Mouse (Mus musculus) embryonic facial prominence, embryonic 13.5 days (tissue): Measurements from ENCODE around the gene Ctns. TPM values are rescaled to one million over a fixed set of nuclear protein-coding genes. Genes with fewer than 3 reads are reported as not detected.

Source experiments
- ATAC-seq: fragments of 200-750 bp; cut with Nextera tagmentation; 2 replicates; pipeline ENCODE4 v1.8.0; 2017; ENCODE audit warnings: low read depth; ENCODE audit not compliant: insufficient number of reproducible peaks, insufficient read depth, low FRiP score, low TSS enrichment
- H3K27ac ChIP-seq: fragments of 300-500 bp; sonication (generic); 2 replicates; pipeline ENCODE4 v1.5.1; 2015; ENCODE audit warnings: moderate library complexity, mild to moderate bottlenecking, inconsistent platforms
- H3K27me3 ChIP-seq: fragments of 300-500 bp; sonication (generic); 2 replicates; pipeline ENCODE4 v1.6.1; 2015; ENCODE audit warnings: mild to moderate bottlenecking, inconsistent platforms
- H3K36me3 ChIP-seq: fragments of 300-500 bp; sonication (generic); 2 replicates; pipeline ENCODE4 v1.6.1; 2015; ENCODE audit warnings: mild to moderate bottlenecking, inconsistent platforms
- H3K4me1 ChIP-seq: fragments of 300-500 bp; sonication (generic); 2 replicates; pipeline ENCODE4 v1.6.1; 2015; ENCODE audit warnings: inconsistent platforms
- H3K4me2 ChIP-seq: fragments of 300-500 bp; sonication (generic); 2 replicates; pipeline ENCODE4 v1.6.1; 2015; ENCODE audit warnings: moderate library complexity, mild to moderate bottlenecking, inconsistent platforms
- H3K4me3 ChIP-seq: fragments of 300-500 bp; sonication (generic); 2 replicates; pipeline ENCODE4 v1.5.1; 2015; ENCODE audit warnings: mild to moderate bottlenecking, inconsistent platforms
- H3K9ac ChIP-seq: fragments of 300-500 bp; sonication (generic); 2 replicates; pipeline ENCODE4 v1.6.1; 2015; ENCODE audit warnings: mild to moderate bottlenecking, inconsistent platforms
- H3K9me3 ChIP-seq: fragments of 300-500 bp; sonication (generic); 2 replicates; pipeline ENCODE4 v1.6.1; 2016; ENCODE audit warnings: inconsistent platforms
- WGBS: fragments of 180-500 bp; shearing (Covaris S2); methylation state at CpG from one replicate; pipeline ENCODE4 v1.1.7; 2015; ENCODE audit warnings: mixed read lengths; 5-methylcytosine and 5-hydroxymethylcytosine counted together
- polyA plus RNA-seq: library from polyadenylated mRNA; unstranded; fragments of >200 nt; fragmentation: Nextera tagmentation; extraction: Ambion mirVana; gene quantifications from 2 replicates; pipeline ENCODE4 v1.2.1, GENCODE M21; 2015

Ctns gene
- polyA plus RNA-seq, 1 experiment from 2014 or later: 23.6 TPM

GRCm38 (mm10) chr11:73193047-73193446 lies 5.8 kb downstream of the Ctns start:
- Histone ChIP-seq H3K27ac (no peak overlapping the region), H3K4me2 (no peak overlapping the region), H3K9ac (no peak overlapping the region), H3K27me3 (no peaks in the 10 kb centered on the region), H3K4me3 (no peak overlapping the region), H3K36me3 (peaks cover 47% of the 10 kb centered on the region), H3K4me1 (peaks cover 8% of the 10 kb centered on the region), H3K9me3 (no peaks in the 10 kb centered on the region)
- WGBS: 72% methylated on average over 6 of the region's 6 CpGs
- no peak for ATAC-seq

- ATAC-seq: no peak
- 90% methylated on average over 6 of the region's 6 CpGs for WGBS
- peaks cover 77% of the 10 kb centered on the region for H3K36me3 ChIP-seq
- no peak overlapping the region for H3K27ac ChIP-seq
- H3K9me3 ChIP-seq: no peaks in the 10 kb centered on the region
- H3K4me1 ChIP-seq: no peaks in the 10 kb centered on the region
- H3K9ac ChIP-seq: no peak overlapping the region
- no peak overlapping the region for H3K4me2 ChIP-seq
- no peak overlapping the region for H3K4me3 ChIP-seq
- H3K27me3 ChIP-seq: no peaks in the 10 kb centered on the region
Observed at GRCm38 (mm10) chr11:73187231-73187630, 11.6 kb downstream of the Ctns start.

- no peak overlapping the region for H3K27ac ChIP-seq
- H3K4me1 ChIP-seq: no peaks in the 10 kb centered on the region
- ATAC-seq: no peak
- no peak overlapping the region for H3K9ac ChIP-seq
- H3K27me3 ChIP-seq: no peaks in the 10 kb centered on the region
- no peak overlapping the region for H3K4me3 ChIP-seq
- no peak overlapping the region for H3K4me2 ChIP-seq
- 93% methylated on average over 10 of the region's 10 CpGs for WGBS
- peaks cover 71% of the 10 kb centered on the region for H3K36me3 ChIP-seq
- H3K9me3 ChIP-seq: no peaks in the 10 kb centered on the region
Observed at GRCm38 (mm10) chr11:73185872-73186615, 12.8 kb downstream of the Ctns start.

- Histone ChIP-seq H3K27me3 (no peaks in the 10 kb centered on the region), H3K4me3 (peak overlapping the region; percentile 98), H3K9me3 (no peaks in the 10 kb centered on the region), H3K4me1 (peaks cover 24% of the 10 kb centered on the region), H3K4me2 (peak overlapping the region; percentile 72), H3K27ac (peak overlapping the region; percentile 94), H3K36me3 (peaks cover 36% of the 10 kb centered on the region), H3K9ac (peak overlapping the region; percentile 95)
- 4% methylated on average over 2 of the region's 2 CpGs for WGBS
- no peak for ATAC-seq
Observed at GRCm38 (mm10) chr11:73177895-73178294, 20.9 kb downstream of the Ctns start.

GRCm38 (mm10) chr11:73177509-73177875 lies 21.4 kb downstream of the Ctns start:
- H3K36me3 ChIP-seq: peaks cover 34% of the 10 kb centered on the region
- H3K4me1 ChIP-seq: peaks cover 27% of the 10 kb centered on the region
- WGBS: under 1% methylated on average over 23 of the region's 28 CpGs
- peak overlapping the region; percentile 95 for H3K9ac ChIP-seq
- H3K27ac ChIP-seq: peak overlapping the region; percentile 94
- no peaks in the 10 kb centered on the region for H3K9me3 ChIP-seq
- H3K4me3 ChIP-seq: peak overlapping the region; percentile 98
- H3K4me2 ChIP-seq: peak overlapping the region; percentile 72
- ATAC-seq: peak; percentile 76
- H3K27me3 ChIP-seq: no peaks in the 10 kb centered on the region

- H3K27me3 ChIP-seq: no peaks in the 10 kb centered on the region
- peak within 1 kb of the TSS; percentile 98 for H3K4me3 ChIP-seq
- ATAC-seq: peak; percentile 98
- peaks cover 34% of the 10 kb centered on the region for H3K4me1 ChIP-seq
- peak within 1 kb of the TSS; percentile 94 for H3K27ac ChIP-seq
- WGBS: under 1% methylated on average over 81 of the region's 81 CpGs
- H3K36me3 ChIP-seq: peaks cover 32% of the 10 kb centered on the region
- no peaks in the 10 kb centered on the region for H3K9me3 ChIP-seq
- H3K4me2 ChIP-seq: peak within 1 kb of the TSS; percentile 72
- peak within 1 kb of the TSS; percentile 95 for H3K9ac ChIP-seq
Observed at GRCm38 (mm10) chr11:73176608-73177508, 22.0 kb downstream of the Ctns start, which contains the start of the genes Emc6 and Tax1bp3. Gene Emc6, minus strand, starts transcription at chr11:73177037. Gene Tax1bp3, plus strand, starts transcription at chr11:73177083.

- Histone ChIP-seq H3K27ac (peak overlapping the region; percentile 94), H3K9ac (peak overlapping the region; percentile 95), H3K9me3 (no peaks in the 10 kb centered on the region), H3K4me2 (peak overlapping the region; percentile 72), H3K27me3 (no peaks in the 10 kb centered on the region), H3K4me1 (peaks cover 34% of the 10 kb centered on the region), H3K4me3 (peak overlapping the region; percentile 98), H3K36me3 (peaks cover 37% of the 10 kb centered on the region)
- 1% methylated on average over 15 of the region's 15 CpGs for WGBS
- ATAC-seq: no peak
Observed at GRCm38 (mm10) chr11:73176186-73176585, 22.7 kb downstream of the Ctns start.

GRCm38 (mm10) chr11:73175612-73176011 lies 23.2 kb downstream of the Ctns start:
- H3K4me1 ChIP-seq: peaks cover 34% of the 10 kb centered on the region
- H3K9me3 ChIP-seq: no peaks in the 10 kb centered on the region
- H3K9ac ChIP-seq: peak overlapping the region; percentile 95
- peak overlapping the region; percentile 98 for H3K4me3 ChIP-seq
- no peaks in the 10 kb centered on the region for H3K27me3 ChIP-seq
- H3K36me3 ChIP-seq: peaks cover 39% of the 10 kb centered on the region
- H3K4me2 ChIP-seq: peak overlapping the region; percentile 72
- WGBS: 39% methylated on average over 8 of the region's 8 CpGs
- no peak overlapping the region for H3K27ac ChIP-seq
- ATAC-seq: no peak

- Histone ChIP-seq H3K4me1 (peaks cover 22% of the 10 kb centered on the region), H3K9ac (peak overlapping the region; percentile 40; the same call in 1 of the 2 replicates), H3K36me3 (peaks cover 27% of the 10 kb centered on the region), H3K9me3 (no peaks in the 10 kb centered on the region), H3K4me3 (no peak overlapping the region), H3K27me3 (no peaks in the 10 kb centered on the region), H3K27ac (no peak overlapping the region), H3K4me2 (no peak overlapping the region)
- no peak for ATAC-seq
- WGBS: 58% methylated on average over 5 of the region's 5 CpGs
Observed at GRCm38 (mm10) chr11:73172186-73172585, 26.7 kb downstream of the Ctns start.

- ATAC-seq: no peak
- no peak overlapping the region for H3K4me3 ChIP-seq
- WGBS: 41% methylated on average over 4 of the region's 4 CpGs
Observed at GRCm38 (mm10) chr11:73169231-73169630, 29.6 kb downstream of the Ctns start.

GRCm38 (mm10) chr11:73168576-73168975 lies 30.3 kb downstream of the Ctns start:
- H3K4me2 ChIP-seq: no peak overlapping the region
- H3K9me3 ChIP-seq: no peaks in the 10 kb centered on the region
- H3K4me1 ChIP-seq: peaks cover 10% of the 10 kb centered on the region; the same call in 1 of the 2 replicates
- peaks cover 16% of the 10 kb centered on the region for H3K36me3 ChIP-seq
- H3K9ac ChIP-seq: no peak overlapping the region
- H3K27me3 ChIP-seq: no peaks in the 10 kb centered on the region
- no peak for ATAC-seq
- H3K27ac ChIP-seq: no peak overlapping the region
- H3K4me3 ChIP-seq: no peak overlapping the region
- 79% methylated on average over 6 of the region's 6 CpGs for whole genome bisulfite sequencing

More at GRCm38 (mm10) chr11:73169231-73169630, 29.6 kb downstream of the Ctns start:
- Histone ChIP-seq H3K27me3 (no peaks in the 10 kb centered on the region), H3K4me2 (no peak overlapping the region), H3K4me1 (peaks cover 10% of the 10 kb centered on the region; the same call in 1 of the 2 replicates), H3K27ac (no peak overlapping the region), H3K9me3 (no peaks in the 10 kb centered on the region), H3K36me3 (peaks cover 22% of the 10 kb centered on the region), H3K9ac (no peak overlapping the region)
